Mouse (Mus musculus): ENCODE data around the gene Scaf1. TPM values are rescaled to one million over a fixed set of nuclear protein-coding genes. Genes with fewer than 3 reads are reported as not detected.

Scaf1 gene
- polyA plus RNA-seq, 1 experiment from 2014 or later, result 50.6 TPM

- Histone ChIP-seq H3K27me3 (ENCODE audit: low read depth, poor library complexity, severe bottlenecking) (no peaks in the 10 kb centered on the region), H3K4me3 (peak overlapping the region; percentile 86), H3K4me1 (peaks cover 47% of the 10 kb centered on the region), H3K36me3 (peaks cover 41% of the 10 kb centered on the region), H3K27ac (peak overlapping the region; percentile 99), H3K9me3 (replicated peaks) (no peaks in the 10 kb centered on the region)
- DNase-seq (ENCODE audit: low spot score), result peak; percentile 64
- WGBS, result under 1% methylated on average over 38 of the region's 38 CpGs
These were observed 36.2 kb upstream of the Scaf1 start for GRCm38 (mm10) chr7:45052181-45052861.

GRCm38 (mm10) chr7:45051601-45051974 is 35.4 kb upstream of the Scaf1 start:
- Histone ChIP-seq H3K4me3 (peak overlapping the region; percentile 86), H3K9me3 (replicated peaks) (no peaks in the 10 kb centered on the region), H3K27me3 (ENCODE audit: low read depth, poor library complexity, severe bottlenecking) (no peaks in the 10 kb centered on the region), H3K4me1 (peaks cover 47% of the 10 kb centered on the region), H3K36me3 (peaks cover 48% of the 10 kb centered on the region), H3K27ac (peak overlapping the region; percentile 99)
- DNase-seq (ENCODE audit: low spot score), result peak; percentile 41
- WGBS, result 2% methylated on average over 13 of the region's 13 CpGs

GRCm38 (mm10) chr7:45050945-45051600 is 34.9 kb upstream of the Scaf1 start:
- peak overlapping the region; percentile 86 for H3K4me3 ChIP-seq
- 5% methylated on average over 16 of the region's 16 CpGs for whole genome bisulfite sequencing
- H3K36me3 ChIP-seq, result peaks cover 54% of the 10 kb centered on the region

GRCm38 (mm10) chr7:45048923-45049657 is 32.9 kb upstream of the Scaf1 start:
- Histone ChIP-seq H3K4me3 (peak overlapping the region; percentile 12), H3K36me3 (peaks cover 73% of the 10 kb centered on the region), H3K9me3 (replicated peaks) (no peaks in the 10 kb centered on the region), H3K27me3 (ENCODE audit: low read depth, poor library complexity, severe bottlenecking) (no peaks in the 10 kb centered on the region), H3K4me1 (peaks cover 38% of the 10 kb centered on the region), H3K27ac (0 out of 2 replicates have a peak overlapping the region, but pooled peaks have one; percentile 12)
- DNase-seq (ENCODE audit: low spot score), result no peak
- WGBS, result 95% methylated on average over 23 of the region's 23 CpGs

More at GRCm38 (mm10) chr7:45050945-45051600, 34.9 kb upstream of the Scaf1 start:
- no peaks in the 10 kb centered on the region for H3K27me3 ChIP-seq (ENCODE audit: low read depth, poor library complexity, severe bottlenecking)
- peak; percentile 78 for DNase-seq (ENCODE audit: low spot score)
- H3K4me1 ChIP-seq, result peaks cover 47% of the 10 kb centered on the region
- H3K9me3 ChIP-seq (replicated peaks), result no peaks in the 10 kb centered on the region
- H3K27ac ChIP-seq, result peak overlapping the region; percentile 99

- peak overlapping the region; percentile 12; the same call in 1 of the 2 replicates for H3K4me3 ChIP-seq
- WGBS, result 95% methylated on average over 37 of the region's 38 CpGs
These were observed 32.1 kb upstream of the Scaf1 start for GRCm38 (mm10) chr7:45048001-45048890.

GRCm38 (mm10) chr7:45047491-45047890 is 31.3 kb upstream of the Scaf1 start:
- peaks cover 89% of the 10 kb centered on the region for H3K36me3 ChIP-seq
- no peak overlapping the region for H3K27ac ChIP-seq
- WGBS, result 97% methylated on average over 14 of the region's 14 CpGs
- no peaks in the 10 kb centered on the region for H3K27me3 ChIP-seq (ENCODE audit: low read depth, poor library complexity, severe bottlenecking)
- peaks cover 29% of the 10 kb centered on the region for H3K4me1 ChIP-seq
- peak overlapping the region; percentile 12; the same call in 1 of the 2 replicates for H3K4me3 ChIP-seq
- no peaks in the 10 kb centered on the region for H3K9me3 ChIP-seq (replicated peaks)
- DNase-seq (ENCODE audit: low spot score), result no peak

More at GRCm38 (mm10) chr7:45048001-45048890, 32.1 kb upstream of the Scaf1 start:
- Histone ChIP-seq H3K9me3 (replicated peaks) (no peaks in the 10 kb centered on the region), H3K4me1 (peaks cover 29% of the 10 kb centered on the region), H3K36me3 (peaks cover 82% of the 10 kb centered on the region), H3K27me3 (ENCODE audit: low read depth, poor library complexity, severe bottlenecking) (no peaks in the 10 kb centered on the region), H3K27ac (no peak overlapping the region)
- DNase-seq (ENCODE audit: low spot score), result no peak

- Histone ChIP-seq H3K4me3 (peak overlapping the region; percentile 12; the same call in 1 of the 2 replicates), H3K4me1 (peaks cover 27% of the 10 kb centered on the region), H3K27ac (no peak overlapping the region), H3K27me3 (ENCODE audit: low read depth, poor library complexity, severe bottlenecking) (no peaks in the 10 kb centered on the region), H3K9me3 (replicated peaks) (no peaks in the 10 kb centered on the region), H3K36me3 (peaks cover 95% of the 10 kb centered on the region)
- WGBS, result 94% methylated on average over 26 of the region's 26 CpGs
- DNase-seq (ENCODE audit: low spot score), result no peak
These were observed 30.7 kb upstream of the Scaf1 start for GRCm38 (mm10) chr7:45046853-45047350.

GRCm38 (mm10) chr7:45045741-45046140 is 29.6 kb upstream of the Scaf1 start:
- Histone ChIP-seq H3K9me3 (replicated peaks) (no peaks in the 10 kb centered on the region), H3K4me1 (peaks cover 16% of the 10 kb centered on the region), H3K27ac (no peak overlapping the region), H3K4me3 (no peak overlapping the region), H3K27me3 (ENCODE audit: low read depth, poor library complexity, severe bottlenecking) (no peaks in the 10 kb centered on the region), H3K36me3 (peaks cover 100% of the 10 kb centered on the region)
- DNase-seq (ENCODE audit: low spot score), result no peak
- WGBS, result 97% methylated on average over 22 of the region's 22 CpGs

- DNase-seq (ENCODE audit: low spot score), result no peak
- no peak overlapping the region for H3K4me3 ChIP-seq
These were observed 27.1 kb upstream of the Scaf1 start for GRCm38 (mm10) chr7:45043307-45043706.

GRCm38 (mm10) chr7:45040851-45041250 is 24.7 kb upstream of the Scaf1 start:
- H3K36me3 ChIP-seq, result peaks cover 100% of the 10 kb centered on the region
- no peak overlapping the region for H3K4me3 ChIP-seq
- no peak overlapping the region for H3K27ac ChIP-seq
- no peaks in the 10 kb centered on the region for H3K4me1 ChIP-seq
- H3K9me3 ChIP-seq (replicated peaks), result no peaks in the 10 kb centered on the region
- DNase-seq (ENCODE audit: low spot score), result no peak
- no peaks in the 10 kb centered on the region for H3K27me3 ChIP-seq (ENCODE audit: low read depth, poor library complexity, severe bottlenecking)
- WGBS, result 95% methylated on average over 9 of the region's 9 CpGs

More at GRCm38 (mm10) chr7:45043307-45043706, 27.1 kb upstream of the Scaf1 start:
- Histone ChIP-seq H3K36me3 (peaks cover 100% of the 10 kb centered on the region), H3K27me3 (ENCODE audit: low read depth, poor library complexity, severe bottlenecking) (no peaks in the 10 kb centered on the region), H3K27ac (no peak overlapping the region), H3K4me1 (peaks cover 3% of the 10 kb centered on the region; the same call in 1 of the 2 replicates), H3K9me3 (replicated peaks) (no peaks in the 10 kb centered on the region)
- 97% methylated on average over 14 of the region's 14 CpGs for WGBS

GRCm38 (mm10) chr7:45038411-45038810 is 22.2 kb upstream of the Scaf1 start:
- Histone ChIP-seq H3K27me3 (ENCODE audit: low read depth, poor library complexity, severe bottlenecking) (no peaks in the 10 kb centered on the region), H3K4me3 (no peak overlapping the region), H3K27ac (no peak overlapping the region), H3K36me3 (peaks cover 100% of the 10 kb centered on the region), H3K9me3 (replicated peaks) (no peaks in the 10 kb centered on the region), H3K4me1 (no peaks in the 10 kb centered on the region)
- no peak for DNase-seq (ENCODE audit: low spot score)
- WGBS, result 94% methylated on average over 9 of the region's 9 CpGs
